Mouse (Mus musculus) heart, postnatal 0 days (tissue): Measurements from ENCODE around the gene Dennd6b. TPM values are rescaled to one million over a fixed set of nuclear protein-coding genes. Genes with fewer than 3 reads are reported as not detected.

Experiments
- ATAC-seq: fragments of 200-750 bp; cut with Nextera tagmentation; 2 replicates; pipeline ENCODE4 v1.8.0; 2017; ENCODE audit warnings: low read depth, moderate number of reproducible peaks, moderate library complexity; ENCODE audit not compliant: insufficient read depth
- DNase-seq: peaks from one replicate; pipeline ENCODE4 v3.0.0-alpha.2; 2016; ENCODE audit warnings: low spot score
- H3K27ac ChIP-seq: fragments of 300-500 bp; sonication (generic); 2 replicates; pipeline ENCODE4 v1.5.1; 2014; ENCODE audit warnings: low read depth, mild to moderate bottlenecking
- H3K27me3 ChIP-seq: fragments of 300-500 bp; sonication (generic); 2 replicates; pipeline ENCODE4 v1.6.1; 2014; ENCODE audit warnings: low read length, mixed read lengths; ENCODE audit not compliant: control insufficient read depth, insufficient read depth
- H3K36me3 ChIP-seq: fragments of 300-500 bp; sonication (generic); replicated peaks from 2 replicates; pipeline ENCODE4 v1.6.1; 2014; ENCODE audit warnings: low read length, mixed read lengths; ENCODE audit not compliant: control insufficient read depth, insufficient read depth
- H3K4me1 ChIP-seq: fragments of 300-500 bp; sonication (generic); 2 replicates; pipeline ENCODE4 v1.6.1; 2014; ENCODE audit warnings: antibody characterized with exemption; ENCODE audit not compliant: control insufficient read depth, insufficient read depth
- H3K4me2 ChIP-seq: fragments of 300-500 bp; sonication (generic); 2 replicates; pipeline ENCODE4 v1.6.1; 2014; ENCODE audit warnings: low read depth, mild to moderate bottlenecking, low read length, moderate library complexity
- H3K4me3 ChIP-seq: fragments of 300-500 bp; sonication (generic); 2 replicates; pipeline ENCODE4 v1.5.1; 2014; ENCODE audit warnings: low read depth, low read length
- H3K9ac ChIP-seq: fragments of 300-500 bp; sonication (generic); replicated peaks from 2 replicates; pipeline ENCODE4 v1.6.1; 2014; ENCODE audit warnings: low read depth, low read length, mixed read lengths
- H3K9me3 ChIP-seq: fragments of 300-500 bp; sonication (generic); replicated peaks from 2 replicates; pipeline ENCODE4 v1.6.1; 2016; ENCODE audit warnings: low read length; ENCODE audit not compliant: control insufficient read depth
- CTCF ChIP-seq: IDR thresholded peaks from 2 replicates; pipeline ENCODE4 v1.5.1; 2016; ENCODE audit warnings: antibody characterized with exemption, control low read depth, low read depth
- EP300 ChIP-seq: IDR thresholded peaks from 2 replicates; pipeline ENCODE4 v1.6.1; 2016; ENCODE audit warnings: antibody characterized with exemption, low read depth
- WGBS: fragments of 180-500 bp; shearing (Covaris S2); extraction: QIAGEN DNeasy Blood & Tissue Kit; methylation state at CpG from one replicate; pipeline ENCODE4 v1.1.7; 2014; 5-methylcytosine and 5-hydroxymethylcytosine counted together
- polyA plus RNA-seq: library from polyadenylated mRNA; unstranded; fragments of >200 nt; fragmentation: Nextera tagmentation; extraction: Ambion mirVana; gene quantifications from 2 replicates; pipeline ENCODE4 v1.2.1, GENCODE M21; 2015
- total RNA-seq: library from RNA; depleted of rRNA; stranded (reverse); fragments of >200 nt; gene quantifications from 2 replicates; pipeline ENCODE4 v1.2.3, GENCODE M21; 2014; ENCODE audit warnings: low replicate concordance

The Dennd6b gene
- total and polyA plus RNA-seq, 2 experiments from 2014 or later, result 14.5 to 15.2 TPM

- no peak for ATAC-seq
Measured at GRCm38 (mm10) chr15:89195261-89195681, 1.0 kb downstream of the Dennd6b start.

DNA sequence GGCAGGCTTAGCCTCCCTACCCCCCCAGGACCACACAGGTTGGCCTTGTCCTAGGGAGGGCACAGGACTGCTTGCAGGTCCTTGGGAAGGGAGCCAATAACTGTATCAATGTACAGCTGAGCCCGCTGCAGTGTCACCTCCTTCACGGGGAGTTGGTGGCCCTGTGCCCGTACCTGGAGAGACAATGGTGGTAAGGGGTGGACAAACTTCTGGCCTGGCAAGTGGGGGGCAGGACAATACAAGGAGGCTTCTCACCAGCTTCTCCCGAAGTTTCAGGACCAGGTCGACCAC, 11.4 kb downstream of the Dennd6b start:
- Histone ChIP-seq H3K27ac (no peak overlapping the region), H3K9me3 (no peaks in the 10 kb centered on the region), H3K4me2 (no peak overlapping the region), H3K9ac (no peak overlapping the region), H3K27me3 (no peaks in the 10 kb centered on the region), H3K4me3 (no peak overlapping the region), H3K4me1 (peaks cover 18% of the 10 kb centered on the region), H3K36me3 (peaks cover 17% of the 10 kb centered on the region; the same call in 1 of the 2 replicates)
- no peak for DNase-seq
- ATAC-seq, result no peak
- TF ChIP-seq EP300 (no peak), CTCF (no peak)
- 79% methylated on average over 5 of the region's 5 CpGs for WGBS

More at GRCm38 (mm10) chr15:89195261-89195681, 1.0 kb downstream of the Dennd6b start:
- Histone ChIP-seq H3K27ac (peak overlapping the region; percentile 97), H3K9ac (peak overlapping the region; percentile 85), H3K27me3 (no peaks in the 10 kb centered on the region), H3K36me3 (0 out of 2 replicates have a peak, but pooled peaks cover 4% of the 10 kb centered on the region), H3K4me1 (peaks cover 14% of the 10 kb centered on the region; the same call in 1 of the 2 replicates), H3K4me2 (peak overlapping the region; percentile 81), H3K4me3 (peak overlapping the region; percentile 83), H3K9me3 (no peaks in the 10 kb centered on the region)
- WGBS, result 40% methylated on average over 6 of the region's 6 CpGs
- no peak for DNase-seq
- TF ChIP-seq CTCF (no peak), EP300 (no peak)

GRCm38 (mm10) chr15:89184141-89184936, 12.0 kb downstream of the Dennd6b start:
- no peaks in the 10 kb centered on the region for H3K9me3 ChIP-seq

DNA sequence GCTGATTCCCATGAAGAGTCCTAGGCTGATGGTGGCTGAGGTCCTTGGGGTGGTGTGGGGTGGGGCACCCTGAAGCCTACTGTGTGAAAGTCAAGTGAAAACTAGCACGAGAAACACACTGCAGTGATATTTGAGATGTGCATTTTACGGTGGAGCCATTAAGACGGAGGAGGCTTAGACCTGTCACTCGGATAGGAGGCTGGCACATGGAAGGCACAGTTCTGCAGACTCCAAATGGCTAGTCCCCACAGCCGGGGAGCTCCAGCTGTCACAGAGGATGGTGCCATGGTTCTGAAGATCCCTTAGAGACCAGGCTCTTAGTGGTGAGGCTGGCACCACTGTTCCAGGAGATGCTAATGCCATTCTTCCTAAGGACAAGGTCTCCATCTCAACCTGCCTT, 13.5 kb downstream of the Dennd6b start:
- Histone ChIP-seq H3K27ac (peak overlapping the region; percentile 96), H3K36me3 (0 out of 2 replicates have a peak, but pooled peaks cover 9% of the 10 kb centered on the region), H3K4me1 (peaks cover 34% of the 10 kb centered on the region), H3K27me3 (no peaks in the 10 kb centered on the region), H3K9me3 (no peaks in the 10 kb centered on the region), H3K9ac (no peak overlapping the region), H3K4me3 (no peak overlapping the region), H3K4me2 (no peak overlapping the region)
- 62% methylated on average over 5 of the region's 5 CpGs for WGBS
- DNase-seq, result no peak
- ATAC-seq, result no peak
- no peak for TF ChIP-seq EP300
- TF ChIP-seq CTCF, result no peak

More at GRCm38 (mm10) chr15:89184141-89184936, 12.0 kb downstream of the Dennd6b start:
- ATAC-seq (no peak), DNase-seq (no peak)
- no peak overlapping the region for H3K27ac ChIP-seq
- WGBS, result 71% methylated on average over 5 of the region's 5 CpGs
- H3K4me1 ChIP-seq, result peaks cover 19% of the 10 kb centered on the region
- H3K4me3 ChIP-seq, result no peak overlapping the region
- H3K4me2 ChIP-seq, result no peak overlapping the region
- H3K36me3 ChIP-seq, result 0 out of 2 replicates have a peak, but pooled peaks cover 11% of the 10 kb centered on the region
- TF ChIP-seq EP300, result no peak
- TF ChIP-seq CTCF, result no peak
- H3K9ac ChIP-seq, result no peak overlapping the region
- H3K27me3 ChIP-seq, result no peaks in the 10 kb centered on the region

- TF ChIP-seq EP300 (no peak), CTCF (peak; percentile 58)
- ATAC-seq (peak; percentile 16), DNase-seq (peak; percentile 89)
- no peak overlapping the region for H3K4me3 ChIP-seq
- H3K36me3 ChIP-seq, result 0 out of 2 replicates have a peak, but pooled peaks cover 9% of the 10 kb centered on the region
- WGBS, result 24% methylated on average over 6 of the region's 6 CpGs
- H3K27ac ChIP-seq, result peak overlapping the region; percentile 96
- no peaks in the 10 kb centered on the region for H3K27me3 ChIP-seq
- no peak overlapping the region for H3K4me2 ChIP-seq
- H3K4me1 ChIP-seq, result peaks cover 39% of the 10 kb centered on the region
- H3K9ac ChIP-seq, result no peak overlapping the region
- no peaks in the 10 kb centered on the region for H3K9me3 ChIP-seq
Measured at GRCm38 (mm10) chr15:89182328-89182741, 14.0 kb downstream of the Dennd6b start.
